Mouse (Mus musculus): ENCODE measurements around the gene Tmem136. TPM values are rescaled to one million over a fixed set of nuclear protein-coding genes. Genes with fewer than 3 reads are reported as not detected.

The Tmem136 gene
- polyA plus RNA-seq, 1 experiment from 2014 or later, result 10.5 TPM

DNA sequence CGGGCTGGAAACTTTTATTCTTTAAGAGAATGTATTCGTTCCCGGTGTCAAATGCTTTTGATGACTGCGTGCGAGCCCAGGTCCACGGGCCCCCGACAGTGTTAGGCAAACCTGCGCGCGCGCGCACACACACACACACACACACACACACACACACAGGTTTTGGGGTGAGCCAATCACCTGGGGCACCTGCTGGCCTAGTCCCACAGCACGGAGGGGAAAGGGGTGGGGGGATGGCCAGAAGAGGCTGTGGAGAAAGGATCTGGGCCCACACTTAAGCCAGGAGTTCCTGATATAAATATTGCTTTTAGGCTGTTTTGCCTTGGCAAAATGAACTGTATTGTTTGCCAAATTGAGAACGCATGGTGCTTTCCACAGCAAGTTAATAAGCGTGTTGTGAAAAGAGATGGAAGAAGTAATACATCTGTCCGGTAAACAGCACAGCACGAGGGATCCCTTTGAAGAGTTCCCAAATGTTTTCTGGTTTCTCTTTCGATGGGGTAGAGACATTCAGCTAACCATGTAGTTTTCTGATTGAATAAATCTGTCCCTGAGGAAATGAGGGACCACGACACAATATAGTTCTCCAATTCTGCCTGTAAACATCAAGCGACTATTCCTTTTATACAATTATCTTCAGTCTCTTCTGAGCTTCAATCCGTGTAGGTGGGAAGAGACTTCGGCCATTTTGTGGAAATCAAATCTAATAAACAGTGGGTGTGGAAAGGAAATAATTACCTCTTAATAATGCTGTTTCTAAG is 9.8 kb downstream of the Tmem136 start:
- 18% methylated on average over 22 of the region's 22 CpGs for WGBS
- H3K4me1 ChIP-seq, result peaks cover 37% of the 10 kb centered on the region
- peak; percentile 38; the same call in 1 of the 2 replicates for ATAC-seq (replicated peaks)
- peak overlapping the region; percentile 78 for H3K9ac ChIP-seq
- H3K4me2 ChIP-seq, result peak overlapping the region; percentile 74
- no peaks in the 10 kb centered on the region for H3K9me3 ChIP-seq
- H3K27ac ChIP-seq, result peak overlapping the region; percentile 84
- H3K27me3 ChIP-seq (replicated peaks), result no peaks in the 10 kb centered on the region
- peaks cover 5% of the 10 kb centered on the region; the same call in 1 of the 2 replicates for H3K36me3 ChIP-seq (replicated peaks)
- peak overlapping the region; percentile 86 for H3K4me3 ChIP-seq

DNA sequence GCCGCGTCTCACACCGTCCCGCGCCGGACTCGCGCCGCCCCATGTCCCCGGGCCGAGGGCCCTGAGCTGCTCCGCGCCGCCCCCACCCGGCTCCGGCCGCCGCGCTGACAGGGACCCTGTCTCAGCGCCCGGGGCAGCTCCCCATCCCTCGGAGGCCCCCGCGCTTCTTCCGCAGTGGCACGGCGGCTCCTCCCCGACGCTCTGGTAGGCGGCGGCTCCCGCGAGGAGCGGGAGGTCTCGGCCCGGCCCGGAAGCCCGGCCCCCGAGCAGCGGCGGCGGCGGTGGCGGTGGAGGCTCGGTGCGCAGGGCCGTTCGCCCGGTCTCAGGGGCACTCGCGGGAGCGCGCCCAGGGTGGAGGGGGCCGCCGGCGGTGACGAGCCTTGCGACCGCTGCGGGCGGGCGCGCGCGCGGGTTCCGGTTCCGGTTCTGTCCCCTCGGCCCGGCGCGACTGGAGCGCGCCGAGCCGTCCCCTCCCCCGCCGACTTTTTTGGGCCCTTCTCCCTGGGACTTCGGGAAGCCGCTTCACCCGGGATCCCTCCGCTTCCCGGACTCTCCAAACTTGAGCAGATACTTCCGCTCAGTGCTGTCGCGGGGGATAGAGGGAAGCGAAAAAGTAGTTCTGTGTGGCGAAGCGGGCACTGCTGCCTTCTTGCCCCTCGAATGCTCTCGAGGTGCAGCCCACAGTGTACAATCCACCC is 10.6 kb downstream of the Tmem136 start:
- peak overlapping the region; percentile 84 for H3K27ac ChIP-seq
- H3K27me3 ChIP-seq (replicated peaks), result no peaks in the 10 kb centered on the region
- peak; percentile 82 for ATAC-seq (replicated peaks)
- H3K9me3 ChIP-seq, result no peaks in the 10 kb centered on the region
- no peaks in the 10 kb centered on the region for H3K36me3 ChIP-seq (replicated peaks)
- H3K4me3 ChIP-seq, result peak overlapping the region; percentile 86
- H3K9ac ChIP-seq, result peak overlapping the region; percentile 78
- H3K4me1 ChIP-seq, result peaks cover 39% of the 10 kb centered on the region
- under 1% methylated on average over 91 of the region's 91 CpGs for WGBS
- H3K4me2 ChIP-seq, result peak overlapping the region; percentile 74

- Histone ChIP-seq H3K27ac (peak overlapping the region; percentile 84), H3K36me3 (replicated peaks) (no peaks in the 10 kb centered on the region), H3K4me2 (peak overlapping the region; percentile 74), H3K9ac (peak overlapping the region; percentile 78), H3K27me3 (replicated peaks) (no peaks in the 10 kb centered on the region), H3K9me3 (no peaks in the 10 kb centered on the region), H3K4me1 (peaks cover 40% of the 10 kb centered on the region), H3K4me3 (peak overlapping the region; percentile 86)
- under 1% methylated on average over 36 of the region's 40 CpGs for WGBS
- ATAC-seq (replicated peaks), result peak; percentile 24; the same call in 1 of the 2 replicates
Measured at GRCm38 (mm10) chr9:43104873-43105663, 11.3 kb downstream of the Tmem136 start.

DNA sequence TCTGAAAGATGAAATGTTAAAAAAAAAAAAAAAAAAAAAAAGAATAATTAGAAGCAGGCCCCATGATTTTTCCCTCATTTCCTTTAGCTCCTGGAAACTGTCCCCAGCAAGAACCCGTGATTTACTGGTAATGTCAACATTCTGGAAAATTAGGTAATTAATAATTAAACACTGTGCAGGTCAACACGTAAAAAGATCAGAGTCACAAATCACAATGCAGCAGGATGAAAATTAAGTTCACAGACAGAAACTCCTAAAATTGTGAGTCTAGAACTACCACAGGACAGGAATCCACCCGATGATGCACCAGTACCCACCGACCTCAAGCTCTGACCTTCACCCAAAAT is 11.9 kb downstream of the Tmem136 start:
- H3K9ac ChIP-seq, result peak overlapping the region; percentile 78
- peak overlapping the region; percentile 86 for H3K4me3 ChIP-seq
- ATAC-seq (replicated peaks), result no peak

GRCm38 (mm10) chr9:43103675-43104299 is 12.6 kb downstream of the Tmem136 start:
- Histone ChIP-seq H3K9me3 (no peaks in the 10 kb centered on the region), H3K4me2 (peak overlapping the region; percentile 74), H3K4me3 (peak overlapping the region; percentile 86), H3K27ac (no peak overlapping the region), H3K4me1 (peaks cover 40% of the 10 kb centered on the region), H3K9ac (no peak overlapping the region), H3K27me3 (replicated peaks) (no peaks in the 10 kb centered on the region), H3K36me3 (replicated peaks) (no peaks in the 10 kb centered on the region)
- WGBS, result 33% methylated on average over 4 of the region's 4 CpGs
- no peak for ATAC-seq (replicated peaks)

More for the DNA sequence above, 11.9 kb downstream of the Tmem136 start:
- no peaks in the 10 kb centered on the region for H3K36me3 ChIP-seq (replicated peaks)
- H3K27ac ChIP-seq, result no peak overlapping the region
- 2% methylated on average over 4 of the region's 4 CpGs for WGBS
- peaks cover 40% of the 10 kb centered on the region for H3K4me1 ChIP-seq
- H3K4me2 ChIP-seq, result peak overlapping the region; percentile 74
- no peaks in the 10 kb centered on the region for H3K9me3 ChIP-seq
- no peaks in the 10 kb centered on the region for H3K27me3 ChIP-seq (replicated peaks)

GRCm38 (mm10) chr9:43102931-43103330 is 13.4 kb downstream of the Tmem136 start:
- Histone ChIP-seq H3K9ac (0 out of 2 replicates have a peak overlapping the region, but pooled peaks have one; percentile 1), H3K9me3 (no peaks in the 10 kb centered on the region), H3K4me1 (peaks cover 41% of the 10 kb centered on the region), H3K4me2 (peak overlapping the region; percentile 74), H3K4me3 (0 out of 2 replicates have a peak overlapping the region, but pooled peaks have one; percentile 2), H3K27ac (no peak overlapping the region), H3K36me3 (replicated peaks) (no peaks in the 10 kb centered on the region), H3K27me3 (replicated peaks) (no peaks in the 10 kb centered on the region)
- ATAC-seq (replicated peaks), result no peak
- 88% methylated on average over 2 of the region's 2 CpGs for WGBS

GRCm38 (mm10) chr9:43101936-43102595 is 14.3 kb downstream of the Tmem136 start:
- Histone ChIP-seq H3K9me3 (no peaks in the 10 kb centered on the region), H3K4me1 (peaks cover 43% of the 10 kb centered on the region)
- WGBS, result 72% methylated on average over 8 of the region's 8 CpGs

GRCm38 (mm10) chr9:43098922-43099321 is 17.4 kb downstream of the Tmem136 start:
- no peak overlapping the region for H3K27ac ChIP-seq
- no peaks in the 10 kb centered on the region for H3K36me3 ChIP-seq (replicated peaks)
- H3K9me3 ChIP-seq, result no peaks in the 10 kb centered on the region
- no peak for ATAC-seq (replicated peaks)
- H3K9ac ChIP-seq, result no peak overlapping the region
- peaks cover 27% of the 10 kb centered on the region for H3K4me1 ChIP-seq
- H3K4me2 ChIP-seq, result no peak overlapping the region
- WGBS, result 63% methylated on average over 4 of the region's 4 CpGs
- no peak overlapping the region for H3K4me3 ChIP-seq
- no peaks in the 10 kb centered on the region for H3K27me3 ChIP-seq (replicated peaks)

More at GRCm38 (mm10) chr9:43101936-43102595, 14.3 kb downstream of the Tmem136 start:
- peak overlapping the region; percentile 14 for H3K4me2 ChIP-seq
- ATAC-seq (replicated peaks), result no peak
- H3K9ac ChIP-seq, result no peak overlapping the region
- no peaks in the 10 kb centered on the region for H3K36me3 ChIP-seq (replicated peaks)
- H3K4me3 ChIP-seq, result no peak overlapping the region
- H3K27me3 ChIP-seq (replicated peaks), result no peaks in the 10 kb centered on the region
- H3K27ac ChIP-seq, result no peak overlapping the region

DNA sequence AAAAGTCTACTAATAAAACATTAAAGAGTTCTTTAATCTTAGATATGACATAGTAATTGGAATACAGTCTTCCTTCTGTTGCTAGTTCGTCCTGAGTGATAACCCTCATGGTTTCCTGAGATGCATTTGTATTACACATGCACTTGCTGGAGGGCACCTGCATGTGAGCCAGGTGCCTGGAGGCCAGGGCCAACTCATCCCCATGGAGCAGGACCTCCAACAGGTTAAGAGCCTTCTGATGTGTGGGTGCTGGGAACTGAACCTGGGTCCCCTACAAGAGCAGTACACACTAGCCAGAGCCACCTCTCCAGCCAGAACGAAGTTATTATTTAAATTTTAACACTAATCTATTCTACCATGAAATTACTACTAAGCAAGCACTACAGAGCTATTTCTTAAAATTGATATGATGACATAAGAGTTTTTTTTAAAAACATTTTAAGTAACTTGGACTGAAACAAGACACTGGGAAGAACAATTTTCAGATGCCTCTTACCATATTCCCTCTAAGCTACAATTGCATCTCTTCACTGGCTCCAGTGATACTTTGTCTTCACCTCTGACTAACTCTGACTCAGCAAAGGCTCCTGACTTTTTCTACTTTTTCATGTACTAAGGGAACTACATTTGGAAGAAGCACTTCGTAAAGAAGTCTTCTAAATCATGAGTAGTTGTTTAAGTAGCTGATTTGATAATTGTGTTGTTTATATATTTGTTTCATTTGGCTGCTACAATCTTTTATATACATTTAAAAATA is 18.4 kb downstream of the Tmem136 start:
- WGBS, result 90% methylated on average over 3 of the region's 3 CpGs
- no peak overlapping the region for H3K27ac ChIP-seq
- H3K4me3 ChIP-seq, result no peak overlapping the region
- H3K9ac ChIP-seq, result no peak overlapping the region
- H3K36me3 ChIP-seq (replicated peaks), result no peaks in the 10 kb centered on the region
- no peaks in the 10 kb centered on the region for H3K9me3 ChIP-seq
- ATAC-seq (replicated peaks), result no peak
- peaks cover 21% of the 10 kb centered on the region for H3K4me1 ChIP-seq
- H3K27me3 ChIP-seq (replicated peaks), result no peaks in the 10 kb centered on the region
- H3K4me2 ChIP-seq, result no peak overlapping the region

DNA sequence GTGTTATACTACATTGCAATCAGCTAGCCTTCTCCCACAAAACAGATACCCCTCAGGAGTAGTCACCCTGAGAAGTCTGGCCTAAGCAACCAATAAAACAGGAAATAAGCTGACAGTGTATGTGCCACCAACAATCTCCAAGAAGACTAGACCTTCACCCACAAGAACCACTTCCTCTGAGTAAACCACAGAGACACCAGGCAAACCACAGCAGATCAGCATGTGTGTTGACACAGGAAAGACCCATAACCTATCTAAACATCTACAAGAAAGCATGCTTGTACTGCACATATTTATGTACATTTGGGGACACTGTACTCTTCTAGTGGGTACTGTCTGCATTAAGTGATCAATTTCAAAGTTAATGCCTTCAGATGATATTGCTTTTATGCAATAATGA is 20.0 kb downstream of the Tmem136 start:
- ATAC-seq (replicated peaks), result no peak
- H3K9me3 ChIP-seq, result no peaks in the 10 kb centered on the region
- peaks cover 9% of the 10 kb centered on the region for H3K4me1 ChIP-seq
- H3K4me3 ChIP-seq, result no peak overlapping the region
- no peak overlapping the region for H3K4me2 ChIP-seq
- H3K27ac ChIP-seq, result no peak overlapping the region
- no peaks in the 10 kb centered on the region for H3K27me3 ChIP-seq (replicated peaks)
- no peaks in the 10 kb centered on the region for H3K36me3 ChIP-seq (replicated peaks)
- no peak overlapping the region for H3K9ac ChIP-seq

- 93% methylated on average over 4 of the region's 4 CpGs for WGBS
- Histone ChIP-seq H3K27me3 (replicated peaks) (no peaks in the 10 kb centered on the region), H3K4me1 (peaks cover 6% of the 10 kb centered on the region), H3K4me3 (no peak overlapping the region), H3K36me3 (replicated peaks) (no peaks in the 10 kb centered on the region), H3K9ac (no peak overlapping the region), H3K9me3 (no peaks in the 10 kb centered on the region), H3K27ac (no peak overlapping the region), H3K4me2 (no peak overlapping the region)
- no peak for ATAC-seq (replicated peaks)
Measured at GRCm38 (mm10) chr9:43094828-43095227, 21.5 kb downstream of the Tmem136 start.

All from midbrain, embryonic 15.5 days (tissue).